Mouse (Mus musculus): ENCODE data around the gene Cpn1.

Cpn1 gene

DNA sequence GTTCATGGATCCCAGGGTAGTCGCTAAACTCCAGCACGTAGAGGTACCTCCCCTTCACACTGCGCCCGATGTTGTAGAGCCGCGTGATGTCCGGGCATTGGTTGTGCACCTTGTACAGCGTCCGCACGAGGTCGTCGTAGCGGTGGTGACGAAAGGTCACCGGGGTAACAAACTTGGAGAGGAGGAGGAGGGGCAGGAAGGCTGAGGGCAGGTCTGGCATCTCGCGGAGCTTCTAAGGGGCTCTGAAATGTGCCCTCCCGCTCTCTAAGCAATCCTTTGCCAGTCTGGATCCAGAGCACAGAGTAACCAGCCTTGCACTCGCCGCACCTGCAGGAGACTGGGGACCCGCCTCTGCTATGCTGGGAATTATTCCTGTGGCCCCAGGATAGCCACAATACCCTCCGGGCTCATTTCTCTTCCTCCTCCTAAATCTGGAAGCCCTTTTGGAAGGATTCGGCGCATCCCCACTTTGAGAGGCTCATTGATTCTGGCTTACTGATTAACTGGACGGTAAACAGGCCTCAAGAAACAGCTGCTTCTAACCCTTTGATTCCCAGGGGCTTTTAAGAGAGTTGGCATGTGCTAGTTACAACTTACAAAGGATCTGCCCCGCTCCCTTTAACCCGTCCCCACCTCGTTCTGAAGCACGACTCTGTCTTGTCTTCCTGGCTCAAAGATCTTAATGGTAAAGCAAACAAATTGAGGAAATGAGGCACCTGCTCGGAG, at the start of gene Cpn1:
Gene Cpn1 (minus strand): TSS at position 488 of the 726 bp plus-strand sequence.
- DNase-seq = no peak

DNA sequence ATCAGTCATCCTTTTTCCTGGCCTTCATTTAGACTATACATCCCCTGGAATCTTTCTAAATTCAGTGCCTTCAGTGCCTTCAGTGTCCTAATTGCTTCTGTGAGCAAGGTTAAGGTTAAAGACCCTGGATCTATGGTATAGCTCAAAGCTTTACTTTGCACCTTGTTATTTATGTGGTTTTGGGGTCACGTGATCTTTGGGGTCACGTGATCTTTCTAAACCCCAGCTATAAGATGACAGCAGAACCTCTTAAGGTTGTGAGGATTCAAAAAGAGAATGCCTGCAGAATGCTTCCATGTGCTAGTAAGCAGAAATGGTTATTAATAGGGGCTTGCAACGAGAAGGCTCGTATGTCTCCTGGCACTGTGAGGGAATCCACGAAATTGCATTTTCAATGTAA, 47.0 kb upstream of the Cpn1 start:
- DNase-seq = no peak

DNA sequence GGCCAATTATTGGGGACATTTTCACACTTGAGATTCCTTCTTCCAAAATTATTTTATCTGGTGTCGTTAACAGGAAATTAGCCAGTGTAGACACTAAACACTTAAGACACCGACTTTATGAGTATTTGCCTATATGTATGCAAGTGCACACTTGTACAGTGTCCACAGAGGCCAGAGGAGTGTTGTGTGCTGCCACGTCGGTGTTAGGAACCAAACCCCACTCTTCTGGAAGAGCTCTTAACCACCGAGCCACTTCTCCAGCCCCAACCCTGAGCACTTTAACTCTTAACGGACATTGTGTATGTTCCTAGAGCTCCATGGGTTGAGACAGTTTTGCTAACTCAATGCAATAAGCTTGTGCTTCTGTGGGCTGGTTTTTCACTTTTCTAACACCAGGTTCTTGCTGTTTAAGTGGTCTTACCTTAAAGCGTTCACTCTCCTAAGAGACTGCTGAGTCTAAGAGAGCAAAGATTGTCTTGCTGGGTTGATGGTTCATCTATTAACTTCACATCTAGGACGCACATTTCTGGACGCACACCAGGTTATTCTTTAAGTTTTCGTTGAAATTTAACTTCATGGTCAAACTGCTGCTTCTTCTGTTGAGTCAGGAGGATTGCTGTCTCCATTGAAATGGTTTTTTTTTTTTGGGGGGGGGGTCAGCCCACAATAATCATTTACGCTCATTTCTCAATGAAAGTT, 45.8 kb upstream of the Cpn1 start:
- no peak for DNase-seq

DNA sequence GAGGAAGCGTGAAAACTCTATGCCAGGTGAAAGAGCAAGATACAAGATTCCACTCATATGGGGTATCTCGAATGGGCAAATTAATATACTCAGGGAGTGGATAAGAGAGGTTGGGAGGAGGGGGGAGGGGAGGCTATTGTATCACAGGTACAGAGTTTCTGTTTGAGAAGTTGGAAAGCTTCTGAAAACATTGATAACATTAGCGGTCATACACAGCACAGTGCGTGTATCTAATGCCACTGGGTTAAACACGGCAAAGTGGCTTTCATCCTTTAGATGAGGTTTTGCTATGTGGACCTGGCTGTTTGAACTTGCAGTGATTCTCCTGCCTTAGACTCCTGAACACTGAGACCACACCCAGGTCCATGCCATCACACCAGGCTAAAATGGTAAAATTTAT, 43.7 kb upstream of the Cpn1 start:
- no peak for DNase-seq

DNA sequence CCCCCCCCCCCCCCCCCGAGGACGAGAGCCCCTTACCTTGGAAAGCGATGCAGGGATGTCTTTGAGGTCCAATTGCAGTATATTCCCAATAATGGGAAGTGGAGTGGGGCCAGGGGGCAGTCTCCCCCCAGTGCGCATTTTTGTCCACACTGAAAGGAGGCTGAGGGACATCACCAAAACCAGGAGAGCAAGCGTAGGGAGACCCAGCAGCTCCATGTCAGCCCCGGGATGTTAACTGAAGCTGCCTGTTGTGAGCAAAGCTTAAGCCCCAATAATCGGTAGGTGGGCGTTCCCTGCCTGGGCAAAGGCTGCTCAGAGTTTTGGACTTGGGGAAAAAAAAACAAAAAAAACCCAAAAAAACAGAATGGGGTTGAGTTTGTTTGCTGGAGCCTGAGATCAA, 42.6 kb upstream of the Cpn1 start, which contains the start of gene Cyp2c23:
Gene Cyp2c23 (minus strand): TSS at position 237 of the 400 bp plus-strand sequence.
- DNase-seq = no peak

DNA sequence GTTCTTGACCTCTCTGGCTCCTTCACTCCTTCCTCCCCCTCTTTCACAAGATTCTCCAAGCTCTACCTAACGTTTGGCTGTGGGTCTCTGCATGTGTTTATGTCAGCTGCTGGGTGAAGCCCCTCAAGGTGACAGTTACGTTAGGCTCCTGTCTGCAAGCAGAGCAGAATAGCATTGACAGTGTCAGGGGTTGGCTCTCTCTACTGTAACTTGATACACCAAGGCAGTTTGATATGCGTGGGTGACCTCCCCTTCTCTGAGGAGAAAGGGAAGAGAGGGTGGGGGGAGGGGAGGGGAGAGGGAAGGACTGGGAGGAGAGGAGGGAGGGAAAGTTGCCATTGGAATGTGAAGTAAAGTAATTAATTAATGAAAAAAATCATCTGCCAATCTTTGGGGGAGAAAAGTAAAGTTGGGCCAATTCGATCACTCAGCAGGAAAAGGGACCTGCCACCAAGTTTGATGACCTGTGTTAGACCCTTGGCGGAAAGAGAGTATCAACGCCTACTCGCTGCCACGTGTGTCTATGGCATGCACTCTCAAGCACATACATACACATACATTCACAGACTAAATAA, 40.7 kb upstream of the Cpn1 start:
- DNase-seq = no peak

DNA sequence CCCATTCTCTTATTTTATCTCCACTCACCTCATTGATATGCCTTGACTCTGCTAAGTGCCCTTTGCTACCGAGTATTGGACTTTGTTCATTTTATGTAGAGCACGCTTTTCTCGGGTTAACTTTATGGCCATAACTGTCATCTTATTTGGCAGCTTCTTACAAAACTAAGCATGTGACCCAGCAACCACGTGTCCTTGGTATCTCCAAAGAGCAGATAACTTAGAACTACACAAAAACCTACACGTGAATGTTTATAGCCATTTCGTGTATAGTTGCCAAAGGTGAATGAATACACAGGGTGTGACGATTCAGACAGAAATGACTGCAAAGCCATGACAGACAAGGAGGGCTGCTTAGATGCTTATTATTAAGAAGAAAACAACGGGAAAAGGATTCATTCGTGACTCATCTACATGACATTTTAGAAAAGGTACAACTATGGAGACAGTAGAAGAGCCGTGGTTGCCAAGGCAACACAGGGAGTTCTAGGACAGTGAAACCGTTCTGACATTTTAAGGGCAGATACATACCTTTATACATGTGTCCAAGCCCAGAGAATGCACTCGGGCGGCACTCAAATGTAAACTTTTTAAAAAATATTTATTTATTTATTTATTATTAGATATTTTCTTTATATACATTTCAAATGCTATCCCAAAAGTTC, 38.7 kb upstream of the Cpn1 start:
- DNase-seq = no peak

DNA sequence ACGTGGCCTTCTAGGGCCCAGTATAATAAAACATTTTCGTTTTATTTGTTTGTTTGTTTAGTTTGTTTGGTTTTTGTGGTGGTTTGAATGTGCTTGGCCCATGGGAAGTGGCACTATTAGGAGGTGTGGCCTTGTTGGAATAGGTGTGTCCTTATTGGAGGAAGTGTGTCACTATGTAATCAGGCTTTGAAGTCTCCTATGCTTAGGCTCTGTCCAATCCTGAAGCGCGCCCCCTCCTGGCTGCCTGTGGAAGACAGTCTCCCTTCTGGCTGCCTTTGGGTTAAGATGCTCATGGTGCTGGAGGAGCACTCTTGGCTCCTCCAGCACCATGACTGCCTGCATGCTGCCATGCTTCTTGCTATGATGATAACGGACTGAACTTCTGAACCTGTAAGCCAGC, 36.7 kb upstream of the Cpn1 start:
- DNase-seq = no peak

DNA sequence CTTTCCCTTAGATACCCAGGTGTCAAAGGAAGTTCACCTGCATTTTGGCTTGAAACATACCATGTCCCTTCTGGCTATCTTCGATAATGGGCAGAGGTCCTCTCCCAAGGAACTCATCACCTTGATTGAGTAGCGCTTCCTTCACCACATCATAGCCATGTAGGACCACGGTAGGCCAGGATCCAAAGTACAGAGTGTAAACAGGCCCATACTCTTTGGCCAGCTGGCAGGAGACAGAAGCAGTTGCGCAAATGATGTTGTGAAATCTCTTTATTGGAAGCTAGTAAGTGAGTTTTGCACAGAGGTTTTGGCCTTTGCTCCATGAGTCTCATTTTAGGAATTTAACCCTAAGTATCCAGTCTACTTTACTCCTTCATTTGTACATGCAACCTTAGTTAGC, 35.1 kb upstream of the Cpn1 start:
- DNase-seq = no peak

DNA sequence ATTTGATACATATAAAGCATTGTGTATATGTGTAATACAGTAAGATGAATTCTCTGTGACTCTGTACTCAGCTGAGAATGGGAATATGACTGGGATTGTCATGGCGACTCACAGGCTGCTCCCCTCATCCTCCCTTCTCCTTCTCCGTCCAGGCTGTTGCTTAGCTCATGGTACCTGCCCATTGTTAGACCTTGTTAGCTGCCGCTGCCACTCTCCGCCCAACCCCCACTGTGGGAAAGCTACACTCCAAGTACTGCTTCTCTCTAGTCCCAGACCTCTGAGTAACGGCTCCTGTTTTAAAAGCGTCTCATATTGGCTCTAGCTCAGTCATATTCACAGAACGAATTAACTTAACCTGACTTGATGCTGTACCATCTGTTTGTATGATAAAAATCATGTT, 33.4 kb upstream of the Cpn1 start:
- DNase-seq = no peak

DNA sequence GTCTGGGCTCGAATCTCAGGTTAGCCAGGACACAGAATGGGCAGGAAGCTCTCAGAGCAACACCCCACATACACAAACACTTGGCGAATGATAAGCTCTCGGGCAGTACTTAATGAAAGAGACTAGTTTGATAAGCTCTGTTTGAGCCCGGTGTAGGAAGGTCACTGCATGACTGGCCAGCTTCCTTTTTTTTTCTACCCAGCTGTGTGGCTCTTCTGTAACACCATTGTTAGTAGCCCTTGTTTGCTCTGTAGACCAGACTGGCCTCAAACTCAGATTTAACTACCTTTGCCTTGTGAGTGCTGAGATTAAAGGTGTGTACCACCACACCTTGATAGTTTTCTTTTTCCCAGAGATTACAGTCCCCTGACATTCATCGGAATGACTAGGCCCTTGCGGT, 27.5 kb upstream of the Cpn1 start:
- no peak for DNase-seq

DNA sequence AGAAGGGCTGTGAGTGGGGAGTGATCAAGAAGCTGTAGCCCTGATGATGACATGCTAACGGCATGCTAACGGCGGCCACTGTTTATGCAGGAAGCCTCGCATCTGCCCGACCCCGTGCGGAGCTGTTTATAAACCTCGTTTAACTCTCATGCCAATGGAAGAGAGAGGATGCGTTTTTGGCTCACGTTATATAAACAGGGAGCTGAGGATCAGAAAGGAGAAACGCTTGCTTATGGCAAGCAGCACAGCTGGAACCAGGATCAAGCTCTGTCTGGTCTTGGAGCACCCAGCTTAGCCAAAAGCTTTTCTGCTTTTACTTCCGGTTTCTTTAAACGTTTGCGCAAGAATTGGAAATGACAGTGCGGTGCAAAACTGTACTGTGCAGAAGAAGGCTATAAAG, 22.4 kb upstream of the Cpn1 start:
- DNase-seq = no peak

DNA sequence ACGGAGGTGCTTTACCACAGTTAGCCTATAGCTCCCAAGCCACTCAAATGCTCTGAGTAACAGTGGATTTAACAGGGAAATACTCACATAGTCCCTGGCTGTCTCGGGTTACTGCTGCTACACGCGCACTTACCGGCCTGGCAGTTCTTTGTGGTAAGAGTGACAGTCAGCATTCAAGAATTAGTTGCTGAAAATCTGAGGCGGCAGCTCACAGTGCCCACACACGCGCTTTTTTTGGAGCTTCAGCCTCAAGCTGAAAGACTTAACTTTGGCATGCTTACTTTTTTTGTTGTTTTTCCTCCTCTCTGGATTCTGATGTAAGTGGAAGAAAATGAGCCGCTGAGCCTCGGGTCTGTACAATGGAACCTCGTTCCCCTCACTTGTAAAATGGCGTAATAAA, 20.8 kb upstream of the Cpn1 start:
- DNase-seq = no peak

DNA sequence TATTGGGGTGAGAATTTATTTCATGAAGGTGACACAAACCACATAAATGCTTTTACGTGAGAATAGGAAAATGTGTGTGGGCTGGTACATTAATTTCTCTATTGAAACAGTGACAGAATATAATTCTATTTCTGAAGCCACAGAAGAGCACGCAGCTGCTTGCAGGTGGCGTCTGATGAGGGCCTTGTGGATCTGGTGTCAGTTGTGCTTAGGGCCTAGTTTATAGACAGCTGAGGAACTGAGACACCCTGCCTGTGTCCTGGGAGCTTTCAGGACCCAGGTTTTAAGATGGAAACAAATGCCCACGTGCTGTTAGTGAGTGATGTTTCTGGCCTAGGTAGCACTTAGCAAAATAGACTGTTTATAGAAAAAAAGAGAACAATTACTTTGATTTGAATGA, 18.7 kb upstream of the Cpn1 start:
- DNase-seq = no peak

DNA sequence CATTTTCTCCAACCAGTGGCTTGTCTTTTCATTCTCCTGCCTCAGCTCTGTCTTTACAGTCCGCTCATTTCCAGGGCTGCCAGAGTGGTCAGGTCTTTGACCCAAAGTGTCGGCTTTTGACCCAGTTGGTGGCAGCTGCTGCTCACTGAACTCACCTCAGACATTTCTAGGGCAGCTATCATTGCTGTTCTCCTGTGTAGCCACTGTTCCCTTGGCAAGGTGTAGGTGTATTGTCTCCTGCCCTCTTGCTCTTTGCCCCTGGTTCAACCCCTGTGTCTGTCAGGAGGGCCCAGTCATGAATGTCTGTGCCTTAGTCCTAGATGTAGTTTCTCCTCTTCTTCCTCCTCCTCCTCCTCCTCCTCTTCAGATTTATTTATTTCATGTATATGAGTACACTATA, 17.9 kb upstream of the Cpn1 start:
- no peak for DNase-seq

DNA sequence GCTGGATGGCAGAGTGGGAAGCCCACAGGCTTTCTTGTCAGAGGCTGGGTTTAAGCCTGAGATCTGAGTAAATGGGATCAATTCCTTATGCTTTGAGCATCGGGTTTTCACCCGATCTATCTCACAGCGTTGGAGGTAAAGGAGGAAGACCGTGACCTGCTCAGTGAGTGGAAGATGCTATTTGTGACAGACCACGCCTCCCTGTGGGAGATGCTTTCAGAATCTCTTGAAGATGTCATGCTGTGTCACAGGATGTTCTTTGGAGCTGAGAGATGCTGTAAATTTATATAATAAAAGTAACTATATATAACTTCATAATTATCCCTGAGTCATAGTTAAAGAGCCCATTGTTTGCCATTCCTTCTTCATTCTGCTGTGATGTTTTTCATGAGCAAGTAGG, 14.4 kb upstream of the Cpn1 start:
- no peak for DNase-seq

DNA sequence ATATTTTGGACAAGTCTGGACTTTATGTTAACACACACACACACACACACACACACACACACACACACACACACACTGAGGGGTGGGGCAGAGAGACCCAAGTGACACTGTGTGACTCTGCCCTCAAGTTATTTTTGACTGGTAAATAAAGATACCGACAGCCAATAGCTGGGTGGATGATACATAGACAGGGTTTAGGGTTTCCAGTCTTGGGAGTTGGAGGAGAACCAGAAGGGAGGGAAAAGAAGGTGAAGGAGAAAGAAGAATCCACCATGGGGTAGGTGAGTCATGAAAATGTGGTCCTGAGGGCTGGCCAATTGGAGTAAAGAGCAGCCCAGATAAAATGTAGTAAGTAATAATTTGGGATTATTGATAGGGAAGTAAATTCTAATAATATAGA, 13.7 kb upstream of the Cpn1 start:
- no peak for DNase-seq

DNA sequence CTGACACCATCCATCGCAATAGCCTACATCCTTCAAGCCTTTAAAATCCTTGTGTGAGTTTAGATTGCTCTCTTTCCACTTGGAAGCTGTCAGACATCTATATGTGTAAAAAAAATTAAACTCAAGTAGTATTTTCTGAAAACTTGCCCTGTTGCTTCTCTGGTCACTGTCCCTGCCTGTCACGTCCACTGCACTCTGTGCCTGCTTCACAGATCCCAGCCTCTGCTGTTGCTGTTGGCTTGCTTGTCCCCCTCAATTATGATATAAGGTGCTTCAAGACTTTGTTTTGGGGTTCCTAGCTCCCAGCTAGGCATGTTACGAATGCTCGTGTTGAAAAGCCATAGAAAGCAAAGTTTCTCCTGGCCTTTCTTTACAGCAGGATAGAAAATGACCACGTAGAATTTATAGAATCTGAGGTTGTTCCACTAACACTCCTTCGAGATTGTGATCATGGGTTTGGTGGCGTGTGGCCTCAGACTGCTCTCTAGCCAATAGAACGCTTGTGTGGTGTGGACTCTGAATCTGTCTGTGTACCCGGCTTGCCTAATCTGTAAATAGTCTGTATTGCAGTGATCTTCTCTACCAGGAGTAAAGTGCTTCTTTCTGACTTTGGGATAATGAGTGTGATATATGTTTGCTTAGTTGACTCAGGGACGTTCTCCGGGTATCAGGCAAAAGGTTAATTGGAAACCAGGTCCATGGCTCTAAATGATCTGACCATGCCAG, 12.6 kb upstream of the Cpn1 start:
- no peak for DNase-seq

DNA sequence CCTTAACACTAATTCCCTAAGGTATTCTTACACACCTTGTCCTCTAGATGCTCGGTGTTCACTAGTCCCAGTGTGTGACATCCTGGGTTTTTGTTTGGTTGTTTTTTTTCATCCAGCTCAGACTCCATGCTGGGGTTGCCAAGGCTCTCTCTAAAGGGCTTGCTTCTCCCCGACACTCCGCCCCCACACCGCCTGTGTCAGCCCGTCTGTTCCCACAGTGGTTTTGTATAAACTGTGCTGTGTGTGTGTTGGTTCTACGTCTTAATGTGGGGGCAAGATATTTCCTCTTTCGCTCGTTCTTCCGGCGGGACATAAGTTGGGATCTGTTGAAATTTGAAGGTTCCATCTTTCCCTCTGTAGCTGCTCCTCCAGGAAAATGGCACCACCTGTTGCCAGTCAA, 11.7 kb upstream of the Cpn1 start:
- DNase-seq = no peak

DNA sequence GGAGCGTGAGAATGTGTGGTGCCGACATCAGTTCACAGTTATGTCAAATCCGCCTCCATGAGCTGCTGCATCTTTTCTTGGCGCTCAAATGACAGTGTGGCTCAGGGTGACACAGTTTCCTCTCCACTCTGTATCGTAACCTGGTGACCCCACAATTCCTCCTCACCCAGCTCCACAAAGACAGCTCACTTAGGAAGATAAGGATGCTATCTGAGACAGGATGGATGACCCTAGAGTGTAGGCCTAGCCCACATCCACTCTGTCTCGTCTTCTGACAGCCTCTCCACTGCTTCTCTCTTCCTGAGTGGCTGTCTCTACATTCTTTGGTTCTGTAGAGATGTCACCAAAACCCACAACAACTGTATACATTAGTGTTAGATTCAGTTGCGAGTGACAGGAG, 9.1 kb upstream of the Cpn1 start:
- DNase-seq = no peak

DNA sequence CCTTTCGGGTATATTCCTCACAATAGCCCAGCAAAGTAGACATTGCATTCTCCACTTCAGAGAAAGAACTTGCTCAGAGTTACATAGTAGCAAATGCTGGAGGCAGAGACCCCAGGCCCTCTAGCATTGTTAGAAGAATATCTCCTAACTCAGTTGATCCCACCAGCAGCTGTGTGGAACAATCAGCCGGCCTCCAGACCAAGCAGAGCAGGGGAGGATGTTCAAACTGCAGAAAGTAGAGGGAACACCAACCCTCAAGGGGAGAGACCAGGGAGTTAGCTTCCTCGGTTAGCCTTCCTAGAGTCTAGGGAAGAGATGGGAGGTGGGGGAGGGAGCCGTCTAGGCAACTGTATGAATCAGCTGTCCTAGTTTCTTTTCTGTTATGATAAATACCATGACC, 6.1 kb upstream of the Cpn1 start:
- DNase-seq = no peak

DNA sequence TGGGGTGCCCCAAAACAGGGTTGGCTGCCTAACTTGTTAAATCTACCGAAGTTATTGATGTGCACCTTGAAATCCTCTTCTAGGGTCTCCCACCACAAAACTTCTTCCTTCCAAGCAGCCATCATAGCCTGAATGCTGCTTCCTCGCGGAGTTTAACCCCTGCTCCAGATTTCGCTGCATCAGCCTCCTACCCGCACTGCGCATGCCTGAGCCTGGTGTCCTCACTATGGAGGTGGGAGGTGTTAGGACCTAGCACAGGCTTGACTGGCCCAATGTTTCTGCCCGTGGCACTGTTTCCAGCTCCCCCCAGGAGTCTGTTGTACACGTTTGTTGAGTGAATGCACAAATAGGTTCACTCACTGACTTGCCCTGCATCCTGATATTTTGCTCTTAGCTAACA, 4.0 kb upstream of the Cpn1 start:
- no peak for DNase-seq

DNA sequence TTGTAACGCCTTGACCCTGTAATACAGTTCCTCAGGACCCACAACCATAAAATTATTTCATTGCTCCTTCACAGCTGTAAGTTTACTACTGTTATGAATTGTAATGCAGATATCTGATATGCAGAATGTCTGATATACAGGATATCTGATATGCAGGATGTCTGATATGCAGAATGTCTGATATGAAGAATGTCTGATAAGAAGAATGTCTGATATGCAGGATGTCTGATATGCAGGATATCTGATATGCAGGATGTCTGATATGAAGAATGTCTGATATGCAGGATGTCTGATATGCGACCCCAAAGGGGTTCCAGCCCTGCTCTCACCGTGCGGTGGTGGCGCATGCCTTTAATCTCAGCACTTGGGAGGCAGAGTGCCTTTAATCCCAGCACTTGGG, 4.4 kb downstream of the Cpn1 start:
- DNase-seq = no peak
